Mouse (Mus musculus) layer of hippocampus, postnatal 25 days (tissue): ENCODE measurements at regions not wholly inside any gene's neighbourhood (a gene's known extent, or its start where the extent isn't known, plus 50 kb on each side); places are given as distances from the start of the nearest gene placed in this dataset.
"Not testable (repeated sequence)": the region's sequence is repeated elsewhere in the genome, so short reads cannot be mapped to it uniquely, and the experiment has no call there.

Source experiments
- DNase-seq, 2 experiments: peaks; one replicate each; pipeline ENCODE4 v3.0.0; 2022; ENCODE audit warnings: mixed read lengths in 2 of 2, low spot score in 1 of 2; ENCODE audit errors: extremely low spot score in 1 of 2

DNA sequence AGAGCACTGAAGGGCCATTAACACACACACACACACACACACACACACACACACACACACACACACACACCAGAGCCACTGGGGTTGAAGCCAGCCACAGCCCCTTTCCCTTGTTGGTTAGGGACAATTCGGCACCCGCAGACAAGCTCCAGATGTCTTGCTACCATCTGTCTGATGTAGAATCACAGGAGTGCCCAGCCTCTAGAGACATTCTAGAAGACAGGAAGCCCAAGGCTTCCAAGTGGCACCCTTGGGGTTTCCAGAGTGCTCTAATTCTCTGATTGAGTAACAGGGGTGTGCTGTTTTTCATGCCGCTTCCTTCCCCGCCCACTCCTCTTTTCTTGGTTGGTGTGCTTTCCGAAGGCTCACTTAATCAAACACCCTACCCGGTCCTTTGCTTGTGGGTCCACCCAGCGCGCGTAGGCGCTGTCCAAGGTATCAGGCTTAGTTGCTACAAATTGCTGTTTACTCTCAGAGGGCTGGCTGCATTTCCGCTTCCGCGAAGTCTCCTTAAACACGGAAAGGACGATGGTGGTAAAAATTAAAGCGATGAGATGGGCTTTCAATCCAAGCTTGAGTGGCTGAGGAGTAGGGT, 59.5 kb upstream of the Zbtb18 start:
- peak in 1 of 2 experiments; percentile 22 for DNase-seq

DNA sequence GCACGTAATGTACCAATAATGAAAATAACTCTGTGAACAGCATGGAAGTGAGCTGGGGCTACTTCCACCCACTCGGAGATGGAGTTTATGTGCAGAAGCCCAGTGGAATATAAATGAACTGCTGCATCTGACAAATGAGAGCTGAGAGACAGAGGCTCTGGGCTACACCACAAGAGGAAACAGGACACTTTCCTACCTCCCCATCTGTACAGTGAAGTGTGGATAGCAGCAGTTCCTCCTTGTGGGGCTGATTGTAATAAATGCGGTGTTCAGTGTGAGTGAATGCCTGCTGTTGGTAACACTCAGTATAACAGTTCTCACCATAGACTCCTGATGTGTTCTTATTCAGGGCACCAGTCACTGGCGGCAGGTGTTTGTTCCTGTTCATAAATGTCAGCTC, 60.0 kb upstream of the Zbtb18 start:
- no peak for DNase-seq

DNA sequence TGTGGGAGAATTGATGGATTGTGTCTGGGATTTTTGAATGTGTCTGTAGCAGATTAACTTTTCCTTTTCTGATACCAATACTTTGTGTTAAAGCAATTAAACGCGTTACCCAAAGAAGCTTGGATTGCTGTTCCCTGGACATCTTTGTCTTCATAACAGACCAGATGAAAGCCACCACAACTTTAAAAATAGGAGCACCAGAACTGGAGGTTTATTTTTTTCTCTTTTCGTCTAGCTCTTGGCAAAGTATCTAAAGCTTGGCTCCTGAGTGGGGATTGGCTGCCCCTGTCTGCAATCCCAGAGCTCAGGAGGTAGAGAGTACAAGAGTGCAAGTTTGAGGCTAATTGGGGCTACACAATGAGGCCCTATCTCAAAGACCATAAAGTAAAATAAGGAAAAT, 64.0 kb upstream of the Zbtb18 start:
- DNase-seq: no peak

DNA sequence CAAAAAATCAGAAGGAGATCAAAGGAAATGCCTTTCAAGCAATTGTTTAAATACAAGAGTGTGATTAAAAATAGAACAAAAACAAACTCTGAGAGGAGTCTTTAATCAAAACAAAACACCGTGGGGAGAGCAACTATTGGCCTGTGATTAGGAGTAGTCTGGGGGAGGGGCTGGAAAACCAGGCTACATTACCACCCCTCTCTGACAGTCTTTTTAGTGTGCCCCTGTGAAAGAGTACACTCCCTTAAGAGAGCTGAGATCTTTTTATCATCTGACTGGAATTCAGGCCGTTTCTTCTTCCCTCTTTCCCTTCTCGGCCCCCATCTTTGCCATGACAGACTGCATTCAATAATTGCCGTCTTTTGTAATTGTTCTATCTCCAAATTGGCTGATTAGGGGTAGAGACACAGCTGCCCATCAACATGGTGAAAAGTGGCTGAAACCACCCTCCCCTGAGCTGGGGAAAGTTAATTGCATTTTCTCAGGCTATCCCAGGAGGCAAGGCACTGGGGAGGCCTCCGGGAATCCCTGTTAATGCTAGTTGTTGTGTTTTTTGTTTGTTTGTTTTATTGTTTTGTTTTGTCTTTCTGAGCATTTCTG, 68.8 kb upstream of the Zbtb18 start:
- DNase-seq: no peak

DNA sequence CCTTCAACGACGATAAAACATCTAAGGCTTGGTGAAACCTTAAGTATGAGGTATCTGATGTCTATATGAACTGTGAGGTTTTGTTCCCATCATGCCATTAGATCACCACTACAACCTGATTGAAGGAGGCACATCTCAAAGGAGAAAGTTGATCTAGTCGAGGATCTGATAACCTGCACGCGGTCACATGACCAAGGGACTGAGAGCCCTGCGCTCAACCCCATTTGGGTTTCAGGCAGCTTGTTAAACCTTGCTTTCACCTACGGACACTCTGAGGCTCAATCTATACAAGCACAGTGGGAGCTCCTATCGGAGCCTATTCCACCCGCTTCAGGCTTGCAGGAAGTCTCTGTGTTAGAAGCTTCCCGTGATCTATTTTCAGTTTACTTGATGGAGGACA, 70.1 kb upstream of the Zbtb18 start:
- no peak for DNase-seq

DNA sequence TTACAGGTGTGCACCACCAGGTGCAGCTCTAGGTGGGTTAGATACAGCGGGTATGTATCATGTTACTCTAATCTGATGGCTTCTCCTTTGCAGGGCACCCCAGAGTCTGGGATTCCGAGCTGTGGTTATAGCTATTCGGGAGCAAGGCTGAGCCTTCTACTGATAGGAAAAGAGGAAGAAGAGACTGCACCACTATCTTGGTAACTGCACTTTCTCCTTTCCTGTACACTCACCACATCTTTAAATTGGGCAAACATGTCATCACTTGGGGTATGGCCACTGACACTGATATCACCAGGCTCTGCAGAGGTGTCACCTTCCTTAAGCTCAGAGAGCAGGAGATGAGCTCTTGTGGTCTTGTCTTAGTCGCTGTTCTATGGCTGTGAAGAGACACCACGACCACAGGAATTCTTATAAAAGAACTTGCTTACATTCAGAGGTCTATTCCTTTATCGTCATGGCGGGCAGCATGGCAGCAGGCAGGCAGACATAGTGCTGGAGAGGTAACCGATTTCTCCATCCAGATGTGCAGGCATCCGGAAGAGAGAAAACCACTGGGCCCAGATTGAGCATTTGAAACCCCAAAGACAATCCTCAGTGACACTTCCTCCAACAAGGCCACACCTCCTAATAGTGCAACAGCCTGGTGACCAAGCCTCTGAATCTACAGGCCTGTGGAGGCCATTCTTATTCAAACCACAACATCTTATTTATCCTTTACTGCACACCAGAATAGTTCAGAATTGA, 74.1 kb upstream of the Zbtb18 start:
- no peak for DNase-seq

DNA sequence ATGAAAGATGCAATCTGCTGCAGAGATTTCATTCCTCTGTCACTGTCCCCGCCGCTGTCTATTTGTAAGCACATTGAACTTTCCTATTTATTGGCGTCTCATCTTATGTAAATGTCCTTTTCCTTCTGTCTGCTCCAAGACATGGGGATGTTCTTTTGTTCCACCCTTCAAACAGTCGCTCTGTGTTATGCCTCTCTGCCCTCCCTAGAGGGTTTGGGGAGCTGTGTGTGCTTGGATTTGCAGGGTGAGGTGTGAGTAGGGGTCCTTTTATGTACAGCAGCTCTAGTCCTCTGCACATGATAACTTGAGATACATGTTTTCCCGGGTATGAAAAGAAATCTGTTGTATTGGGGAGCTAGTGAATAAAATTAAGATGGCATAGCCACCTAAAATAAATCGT, 75.2 kb upstream of the Zbtb18 start:
- DNase-seq: no peak

DNA sequence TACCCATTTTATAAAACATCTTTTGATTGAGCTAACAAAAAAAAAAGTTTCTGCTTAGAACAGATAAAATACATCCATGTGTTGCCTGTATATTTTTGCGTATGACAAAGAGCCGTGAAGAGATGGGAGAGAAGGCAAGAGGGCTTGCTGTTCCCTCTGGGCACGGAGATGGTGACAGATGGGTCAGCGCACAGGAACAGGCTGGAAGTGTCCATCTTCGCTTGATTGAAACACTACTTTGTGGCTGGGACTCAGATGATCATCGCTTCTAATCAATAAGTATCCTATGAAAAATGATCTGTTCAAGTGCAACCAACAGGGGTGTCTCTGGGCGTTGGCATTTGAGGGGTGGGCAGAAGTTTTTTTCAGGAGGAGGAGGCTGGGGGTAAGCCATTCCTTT, 75.7 kb upstream of the Zbtb18 start:
- DNase-seq: no peak

DNA sequence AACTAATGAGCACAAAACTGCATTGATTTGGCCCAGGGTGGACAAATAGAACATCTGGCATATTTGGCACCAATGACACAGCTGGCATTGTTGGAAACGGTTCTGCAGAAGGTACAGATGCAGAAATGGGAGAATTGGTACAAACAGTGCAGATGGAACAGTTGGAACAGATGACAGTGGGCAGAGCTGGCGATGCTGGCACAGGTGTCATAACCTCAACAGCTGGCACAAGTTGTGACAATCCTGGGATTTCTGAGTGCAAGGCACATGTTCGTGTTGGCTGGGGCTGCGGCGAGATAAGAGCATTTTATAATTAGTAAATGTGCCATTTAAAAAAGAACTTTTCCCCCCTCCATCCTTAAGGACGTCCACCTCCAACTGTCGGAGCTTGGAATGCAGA, 77.8 kb upstream of the Zbtb18 start:
- DNase-seq: no peak

DNA sequence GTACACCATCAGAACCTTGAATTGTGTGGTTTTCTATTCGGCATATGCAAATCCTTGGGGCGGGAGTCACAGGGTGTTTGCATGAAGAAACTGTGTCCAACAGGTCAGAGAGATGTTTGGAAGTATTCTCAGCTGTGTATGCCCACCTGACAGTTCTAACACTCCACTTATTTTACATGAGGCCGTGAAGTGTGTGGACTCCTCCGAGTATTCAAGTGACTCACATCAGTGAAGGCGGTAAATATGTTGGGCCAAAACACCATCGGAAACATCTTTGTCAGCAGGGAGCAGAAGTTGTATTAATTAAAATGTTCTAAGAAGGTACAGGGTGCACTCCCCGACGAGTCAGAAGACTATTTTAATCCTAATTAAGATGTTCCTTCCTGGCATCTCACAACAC, 79.8 kb upstream of the Zbtb18 start:
- DNase-seq: no peak

DNA sequence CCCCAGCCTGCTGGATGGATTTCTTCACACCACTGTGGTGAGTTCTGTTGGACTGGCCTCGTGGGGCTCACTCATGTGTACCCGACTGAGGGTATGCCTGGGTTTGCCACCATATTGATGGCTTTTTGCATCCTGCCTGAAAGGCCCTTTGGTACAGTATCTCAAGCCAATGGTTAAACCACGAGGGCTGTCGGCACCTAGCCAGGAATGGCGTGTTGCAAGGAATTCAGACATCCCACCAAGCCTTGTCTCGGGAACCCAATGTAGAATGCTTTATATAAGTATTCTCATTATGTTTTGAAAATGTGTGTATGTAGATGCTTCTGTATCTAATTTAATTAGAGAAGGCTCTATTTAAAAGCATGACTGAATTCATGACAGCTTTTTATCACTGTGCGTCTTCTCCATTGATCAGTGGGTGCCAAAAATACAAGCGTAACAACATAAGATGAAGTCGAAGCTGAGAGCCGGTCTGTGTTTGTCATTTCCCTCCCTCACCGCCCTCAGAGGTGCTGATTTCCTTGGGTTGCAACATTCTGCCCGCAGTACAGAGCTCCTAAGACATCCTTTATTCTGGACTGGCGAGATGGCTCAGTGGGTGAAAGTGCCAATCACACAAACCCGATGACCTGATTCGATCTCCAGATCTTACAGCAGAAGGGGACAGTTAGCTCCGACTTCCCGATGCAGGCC, 90.5 kb upstream of the Akt3 start:
- no peak for DNase-seq

DNA sequence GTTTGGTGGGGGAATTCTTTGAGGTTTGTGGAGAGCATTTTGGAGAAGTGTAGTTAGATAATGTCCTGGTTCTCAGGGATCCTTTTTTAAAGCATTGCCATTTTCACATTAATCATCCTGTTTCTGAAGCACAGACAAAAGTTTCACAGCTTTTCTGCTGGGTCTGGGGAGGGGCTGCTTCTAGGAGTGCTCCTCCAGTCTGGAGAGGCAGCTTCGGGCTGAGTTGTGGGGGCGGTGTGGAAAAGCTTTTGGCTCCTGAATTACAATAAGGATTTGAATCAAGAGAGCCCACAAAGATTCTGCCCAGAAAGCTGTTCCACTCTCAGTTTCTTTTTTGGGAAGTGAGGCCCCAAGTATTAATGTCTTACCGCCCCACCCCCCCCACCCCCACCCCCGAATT, 89.2 kb upstream of the Akt3 start:
- DNase-seq: no peak

DNA sequence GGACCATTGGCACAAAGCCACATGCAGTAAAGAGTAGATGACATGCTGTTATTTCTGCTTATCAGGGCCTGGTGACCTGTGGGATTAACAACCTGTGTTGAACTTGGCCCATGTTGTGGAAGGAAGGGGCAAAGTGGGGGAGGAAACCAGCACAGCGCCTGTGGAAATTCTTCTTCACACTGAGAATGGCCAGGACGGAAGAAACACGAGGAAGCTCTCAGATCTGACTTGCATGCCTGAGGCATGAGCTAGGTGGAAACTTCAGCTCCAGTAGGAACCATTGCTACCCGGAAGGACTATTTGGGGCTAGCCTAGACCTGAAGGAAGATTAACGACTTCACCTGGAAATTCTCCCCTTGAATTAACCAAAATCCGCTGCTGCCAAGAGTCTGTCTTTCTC, 88.5 kb upstream of the Akt3 start:
- DNase-seq: no peak

DNA sequence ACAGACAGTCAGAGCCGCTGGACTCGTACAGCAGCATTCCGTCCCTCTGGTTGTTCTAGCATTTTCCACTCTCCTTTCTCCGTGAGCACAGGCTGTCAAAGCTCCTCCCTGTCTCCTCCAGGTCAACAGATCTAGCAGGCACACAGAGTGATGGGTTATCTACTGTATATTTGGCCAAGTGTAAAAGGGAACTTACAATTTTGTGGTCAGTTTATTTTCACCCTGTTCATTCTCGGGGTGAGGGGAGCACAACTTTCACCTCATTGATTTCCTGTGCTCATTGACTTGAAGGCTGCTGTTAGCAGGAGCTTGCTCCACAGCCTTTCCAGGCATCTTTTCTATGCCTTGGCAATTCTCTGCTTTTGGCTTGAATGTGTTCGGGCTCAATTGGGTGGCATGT, 87.5 kb upstream of the Akt3 start:
- no peak for DNase-seq

DNA sequence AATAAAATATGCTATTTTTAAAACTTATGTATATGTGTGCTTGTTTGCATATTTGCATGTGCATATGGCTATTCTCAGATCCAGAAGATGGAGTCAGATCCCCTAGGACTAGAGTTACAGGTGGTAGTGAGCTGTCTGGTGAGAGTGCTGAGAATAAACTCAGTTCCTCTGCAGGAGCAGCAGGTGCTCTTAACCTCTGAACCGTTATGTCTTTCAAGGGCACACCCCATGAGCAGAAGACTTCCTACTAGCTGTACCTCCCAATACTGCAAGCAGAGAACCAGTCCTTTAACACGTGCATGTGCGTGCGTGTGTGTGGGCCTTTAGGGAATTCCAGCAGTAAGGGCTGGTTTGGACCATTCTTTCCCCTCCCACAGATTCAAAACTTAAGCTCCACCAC, 85.9 kb upstream of the Akt3 start:
- no peak for DNase-seq

DNA sequence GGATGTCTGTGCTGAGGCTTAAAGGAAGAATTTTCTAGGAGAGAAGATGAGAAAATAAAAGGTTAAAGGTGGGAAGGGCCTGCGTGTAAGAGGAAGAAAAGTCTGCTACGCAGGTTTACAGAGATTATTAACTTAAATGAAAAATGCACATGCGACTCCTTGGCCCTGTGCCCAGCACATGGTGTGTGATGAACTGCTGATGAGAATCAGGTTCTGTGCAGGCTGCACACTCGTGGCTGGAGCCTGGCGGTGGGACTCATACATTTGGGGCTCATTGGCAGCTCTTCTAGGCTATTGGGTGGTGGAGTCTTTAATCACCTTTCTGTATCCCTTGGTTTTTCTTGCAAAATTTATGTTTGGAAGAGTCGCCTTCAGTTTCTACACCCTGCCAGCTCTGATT, 85.1 kb upstream of the Akt3 start:
- no peak for DNase-seq

DNA sequence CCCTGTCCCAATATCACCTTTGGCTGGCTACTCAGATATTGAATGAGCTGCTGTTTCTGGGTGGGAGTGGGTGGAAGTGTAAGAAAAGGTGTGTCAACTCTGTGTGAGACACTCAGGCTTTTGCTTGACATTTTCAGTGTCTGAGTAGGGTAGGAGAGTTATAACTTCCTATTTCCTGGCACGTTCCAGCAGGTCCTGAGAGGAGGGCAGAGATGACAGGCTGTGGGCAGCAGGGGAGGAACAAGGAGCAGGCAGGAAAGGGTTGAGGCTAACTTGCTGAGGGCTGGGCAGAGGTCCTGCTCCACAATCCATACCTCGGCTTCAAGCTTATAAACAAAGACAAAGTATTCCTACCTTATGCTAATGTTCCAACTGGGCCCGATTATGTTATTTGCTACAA, 82.2 kb upstream of the Akt3 start:
- DNase-seq: no peak

DNA sequence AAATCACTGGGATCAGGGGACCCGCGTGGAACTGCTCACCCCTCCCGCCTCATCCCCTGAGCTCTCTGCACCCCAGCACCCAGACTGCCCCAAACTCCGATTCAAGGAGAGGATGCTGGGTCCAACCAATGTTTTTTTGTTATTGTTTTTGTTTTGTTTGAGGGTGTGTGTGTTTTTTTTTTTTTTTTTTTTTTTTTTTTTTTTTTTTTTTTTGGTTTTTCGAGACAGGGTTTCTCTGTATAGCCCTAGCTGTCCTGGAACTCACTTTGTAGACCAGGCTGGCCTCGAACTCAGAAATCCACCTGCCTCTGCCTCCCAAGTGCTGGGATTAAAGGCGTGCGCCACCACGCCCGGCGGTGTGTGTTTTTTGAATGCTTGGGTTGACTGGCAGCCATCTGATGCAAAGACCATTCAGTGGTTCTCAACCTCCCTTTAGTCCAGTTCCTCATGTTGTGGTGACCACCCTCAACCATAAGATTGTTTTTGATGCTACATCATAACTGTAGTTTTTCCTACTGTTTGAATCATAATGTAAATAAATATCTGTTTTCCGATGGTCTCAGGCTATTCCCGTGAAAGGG, 81.3 kb upstream of the Akt3 start:
- DNase-seq: not testable (repeated sequence)

DNA sequence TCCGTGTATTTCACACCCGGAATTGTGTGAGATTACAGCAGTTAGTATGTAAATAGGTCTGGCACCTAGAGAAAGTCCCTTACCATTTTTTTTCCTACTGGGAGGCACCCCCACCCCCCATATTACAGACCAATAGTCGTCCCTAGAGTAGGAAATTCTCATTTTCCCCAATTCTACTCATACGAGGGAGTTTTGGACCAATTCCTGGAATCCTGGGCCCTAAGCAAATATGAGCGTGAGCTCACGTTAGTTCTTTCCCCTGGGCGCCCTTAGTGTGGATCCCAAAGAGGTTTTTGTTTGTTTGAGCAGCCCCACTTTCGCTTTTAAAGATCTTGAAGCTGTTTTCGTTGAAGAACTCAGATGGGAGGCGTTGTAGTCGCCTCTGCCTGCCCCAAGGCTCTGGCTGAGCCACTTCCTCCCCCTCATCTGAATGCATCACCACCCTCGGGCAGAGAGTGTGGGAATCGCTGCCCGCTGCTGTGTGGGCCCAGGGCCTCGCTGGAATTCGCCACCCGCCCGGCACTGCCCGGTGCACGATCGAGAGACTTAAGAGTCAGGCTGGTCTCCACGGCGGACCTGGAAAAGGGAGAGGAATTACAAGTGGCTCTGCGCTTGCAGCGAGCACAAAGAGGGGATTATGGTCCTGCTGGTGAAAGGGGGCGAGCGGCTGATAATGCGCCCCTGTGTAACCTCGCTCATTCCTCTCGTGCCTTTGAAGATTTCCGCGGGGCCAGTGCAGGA, 80.6 kb upstream of the Akt3 start:
- DNase-seq: peak; percentile 51 to 62

DNA sequence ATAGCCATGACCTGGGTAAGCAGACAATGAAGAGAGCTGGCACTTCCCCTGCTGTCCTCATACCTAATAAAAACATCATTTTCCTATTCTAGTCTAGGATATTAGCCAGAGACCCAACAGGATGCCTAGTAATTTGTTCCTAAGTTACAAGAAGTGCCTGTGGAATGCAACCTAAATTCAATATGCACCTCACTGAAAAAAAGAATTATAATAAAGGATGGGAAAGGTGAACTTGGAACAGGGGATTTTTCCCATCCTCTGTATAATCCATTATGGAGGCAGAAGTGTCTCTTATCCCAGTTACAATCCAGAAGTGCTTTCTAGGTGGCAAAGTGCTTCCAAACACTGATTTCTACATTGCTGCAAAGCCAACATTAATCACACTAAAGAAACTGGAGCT, 79.8 kb upstream of the Akt3 start:
- no peak for DNase-seq

DNA sequence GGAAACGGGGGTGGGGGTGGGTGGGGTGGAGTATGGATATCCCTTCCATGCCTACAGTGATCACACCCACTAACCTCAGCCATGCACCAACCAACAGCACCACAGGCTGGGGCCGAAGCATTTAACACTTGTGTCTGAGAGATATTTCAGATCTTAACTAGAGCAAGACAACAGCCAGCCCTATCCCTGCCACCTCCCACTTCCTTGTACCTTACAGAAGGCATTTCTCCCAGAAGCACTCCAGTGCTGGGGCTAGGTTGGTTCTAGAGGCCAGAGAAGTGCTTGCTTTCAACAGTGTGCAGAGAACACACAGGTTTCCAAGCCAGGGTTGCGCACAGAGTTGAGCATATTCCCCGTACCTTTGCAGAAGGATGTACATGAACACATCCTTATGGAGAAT, 79.1 kb upstream of the Akt3 start:
- DNase-seq: no peak
